Mouse (Mus musculus) small intestine, adult 2 months (tissue): Measurements from ENCODE around the gene Tm4sf19. TPM values are rescaled to one million over a fixed set of nuclear protein-coding genes. Genes with fewer than 3 reads are reported as not detected.
A peak's percentile ranks its signal among the peaks of the same experiment; 100 is the strongest.

Experiments used
- H3K27ac ChIP-seq: fragments of 200-500 bp; 2 replicates; pipeline ENCODE4 v1.5.1; 2012; ENCODE audit warnings: low read depth, low read length, control low read depth, inconsistent platforms; ENCODE audit not compliant: insufficient read depth
- H3K27me3 ChIP-seq: fragments of 200-500 bp; 2 replicates; pipeline ENCODE4 v1.6.1; 2012; ENCODE audit warnings: mild to moderate bottlenecking, moderate library complexity, low read length, inconsistent platforms; ENCODE audit not compliant: control insufficient read depth, insufficient read depth
- H3K36me3 ChIP-seq: fragments of 200-500 bp; 2 replicates; pipeline ENCODE4 v1.6.1; 2012; ENCODE audit warnings: mild to moderate bottlenecking, low read length, control low read depth, inconsistent platforms; ENCODE audit not compliant: control insufficient read depth, insufficient read depth
- H3K4me1 ChIP-seq: fragments of 200-500 bp; 2 replicates; pipeline ENCODE4 v1.6.1; 2012; ENCODE audit warnings: low read length, inconsistent platforms, mixed read lengths; ENCODE audit not compliant: control insufficient read depth, insufficient read depth, insufficient read length
- H3K4me3 ChIP-seq: fragments of 200-500 bp; 2 replicates; pipeline ENCODE4 v1.5.1; 2012; ENCODE audit warnings: low read depth, mild to moderate bottlenecking, control low read depth, inconsistent platforms, low read length, moderate library complexity
- CTCF ChIP-seq: fragments of 200-500 bp; IDR thresholded peaks from 2 replicates; pipeline ENCODE4 v1.5.1; 2012; ENCODE audit warnings: low read depth, mild to moderate bottlenecking, control low read depth, inconsistent platforms, low read length, moderate library complexity, mixed read lengths; ENCODE audit not compliant: insufficient replicate concordance, insufficient read length; ENCODE audit errors: extremely low read depth
- POLR2A ChIP-seq: fragments of 200-500 bp; IDR thresholded peaks from 2 replicates; pipeline ENCODE4 v1.6.1; 2012; ENCODE audit warnings: low read depth, mild to moderate bottlenecking, control low read depth, inconsistent platforms, low read length, moderate library complexity
- WGBS: fragments of 180-500 bp; shearing (Covaris S2); methylation state at CpG from one replicate; pipeline ENCODE4 v1.1.7; 2018; 5-methylcytosine and 5-hydroxymethylcytosine counted together
- polyA plus RNA-seq: library from polyadenylated mRNA; depleted of rRNA; stranded (reverse); fragments of >200 nt; gene quantifications from 2 replicates; pipeline ENCODE4 v1.2.3, GENCODE M21; 2012; rRNA removed

Gene Tm4sf19
- polyA plus RNA-seq, 1 experiment = 0.35 TPM

- H3K36me3 ChIP-seq = peaks cover 30% of the 10 kb centered on the region
- no peaks in the 10 kb centered on the region for H3K27me3 ChIP-seq
- no peak overlapping the region for H3K27ac ChIP-seq
- no peak overlapping the region for H3K4me3 ChIP-seq
- TF ChIP-seq CTCF (no peak), POLR2A (no peak)
- WGBS = 93% methylated on average over 8 of the region's 8 CpGs
- H3K4me1 ChIP-seq = peaks cover 10% of the 10 kb centered on the region; the same call in 1 of the 2 replicates
Measured at GRCm38 (mm10) chr16:32453102-32453501, 52.8 kb downstream of the Tm4sf19 start.

GRCm38 (mm10) chr16:32454646-32455045 lies 54.3 kb downstream of the Tm4sf19 start:
- Histone ChIP-seq H3K36me3 (peaks cover 31% of the 10 kb centered on the region), H3K27ac (no peak overlapping the region), H3K27me3 (no peaks in the 10 kb centered on the region), H3K4me3 (no peak overlapping the region), H3K4me1 (peaks cover 9% of the 10 kb centered on the region; the same call in 1 of the 2 replicates)
- WGBS = 97% methylated on average over 5 of the region's 5 CpGs
- TF ChIP-seq CTCF (no peak), POLR2A (no peak)

GRCm38 (mm10) chr16:32456086-32456485 lies 55.8 kb downstream of the Tm4sf19 start:
- TF ChIP-seq POLR2A = no peak
- TF ChIP-seq CTCF = no peak
- peak overlapping the region; percentile 61 for H3K27ac ChIP-seq
- peaks cover 7% of the 10 kb centered on the region; the same call in 1 of the 2 replicates for H3K4me1 ChIP-seq
- no peaks in the 10 kb centered on the region for H3K27me3 ChIP-seq
- no peak overlapping the region for H3K4me3 ChIP-seq
- peaks cover 31% of the 10 kb centered on the region for H3K36me3 ChIP-seq

- WGBS = 38% methylated on average over 1 of the region's 1 CpGs
- TF ChIP-seq CTCF (no peak), POLR2A (no peak)
- Histone ChIP-seq H3K4me3 (no peak overlapping the region), H3K4me1 (peaks cover 7% of the 10 kb centered on the region; the same call in 1 of the 2 replicates), H3K27ac (peak overlapping the region; percentile 42; the same call in 1 of the 2 replicates), H3K27me3 (no peaks in the 10 kb centered on the region), H3K36me3 (peaks cover 31% of the 10 kb centered on the region)
Measured at GRCm38 (mm10) chr16:32456761-32457160, 56.5 kb downstream of the Tm4sf19 start.

Other genes with a start within 250 kb of the Tm4sf19 start
- gene Nrros, start 234.9 kb upstream of the Tm4sf19 start, polyA plus RNA-seq = 5.3 and 6.7 TPM in 2 replicates
- gene Bex6, start 220.7 kb upstream of the Tm4sf19 start, polyA plus RNA-seq = not detected in 2 replicates
- 1.5 and 2.4 TPM in 2 replicates for gene Fbxo45, start 153.3 kb upstream of the Tm4sf19 start, polyA plus RNA-seq
- gene Wdr53, start 153.3 kb upstream of the Tm4sf19 start, polyA plus RNA-seq = 0.53 and 1.5 TPM in 2 replicates
- not detected in 2 replicates for gene Smco1, start 129.0 kb upstream of the Tm4sf19 start, polyA plus RNA-seq
- 3.6 and 5.5 TPM in 2 replicates for gene Rnf168, start 123.0 kb upstream of the Tm4sf19 start, polyA plus RNA-seq
- 6.1 and 6.4 TPM in 2 replicates for gene Ubxn7, start 68.2 kb upstream of the Tm4sf19 start, polyA plus RNA-seq
- 1.3 and 1.4 TPM in 2 replicates for gene Tctex1d2, start 19.2 kb downstream of the Tm4sf19 start, polyA plus RNA-seq
- 55.4 and 115 TPM in 2 replicates for gene Pcyt1a, start 30.4 kb downstream of the Tm4sf19 start, polyA plus RNA-seq
- gene Slc51a, start 87.4 kb downstream of the Tm4sf19 start, polyA plus RNA-seq = 102 and 424 TPM in 2 replicates
- 0.18 and 0.42 TPM in 2 replicates for gene Zdhhc19, start 95.8 kb downstream of the Tm4sf19 start, polyA plus RNA-seq
- 1.9 and 3.0 TPM in 2 replicates for gene Tfrc, start 208.4 kb downstream of the Tm4sf19 start, polyA plus RNA-seq
- gene Tnk2, start 243.4 kb downstream of the Tm4sf19 start, polyA plus RNA-seq = 57.5 and 97.6 TPM in 2 replicates